In genomic region chr17:48336857-48337256, GRCm38 (mm10) we compare ENCODE assay signal across 9 mouse cellular contexts. TPM values are rescaled to one million over a fixed set of nuclear protein-coding genes. Genes with fewer than 3 reads are reported as not detected.
DNase-seq lines count a peak whose midpoint lies in the region; ATAC-seq and TF ChIP-seq lines count a peak whose summit lies in the region.
"Had no signal": no experiment of that assay in that cellular context is flagged by ENCODE, and none has a peak within 500 bp of the region (broad histone marks: within the 10 kb centered on the region; RNA-seq: fewer than 3 reads in every experiment).

No protein-coding gene starts in this region.

- no peaks in the 10 kb centered on the region for H3K9me3 ChIP-seq in E14TG2a.4 (ENCODE audit: low read length)
- H3K9me3 ChIP-seq in heart, embryonic 12.5 days (replicated peaks) = no peaks in the 10 kb centered on the region
- H3K9me3 ChIP-seq in lung, embryonic 14.5 days (ENCODE audit: low read depth, low read length) = no peaks in the 10 kb centered on the region
- H3K9me3 ChIP-seq: lung, embryonic 15.5 days had no signal

- peaks cover 2% of the 10 kb centered on the region; the same call in 1 of the 2 replicates for H3K27me3 ChIP-seq in E14TG2a.4 (ENCODE audit: insufficient read depth, low read length)
- no peaks in the 10 kb centered on the region for H3K27me3 ChIP-seq in heart, embryonic 12.5 days (replicated peaks)
- H3K27me3 ChIP-seq in lung, embryonic 14.5 days (ENCODE audit: insufficient read depth, low read length) = no peaks in the 10 kb centered on the region
- H3K27me3 ChIP-seq: lung, embryonic 15.5 days had no signal

- 2% methylated on average over 6 of the region's 6 CpGs for WGBS in heart, embryonic 12.5 days
- 2% methylated on average over 6 of the region's 6 CpGs for WGBS in lung, embryonic 14.5 days

- no peak overlapping the region for H3K4me2 ChIP-seq in heart, embryonic 12.5 days
- H3K4me2 ChIP-seq in lung, embryonic 14.5 days = no peak overlapping the region
- H3K4me2 ChIP-seq: lung, embryonic 15.5 days had no signal

- no peaks in the 10 kb centered on the region for H3K36me3 ChIP-seq in E14TG2a.4 (ENCODE audit: insufficient read depth, low read length)
- no peaks in the 10 kb centered on the region for H3K36me3 ChIP-seq in heart, embryonic 12.5 days
- H3K36me3 ChIP-seq in lung, embryonic 14.5 days (ENCODE audit: insufficient read depth) = no peaks in the 10 kb centered on the region
- H3K36me3 ChIP-seq: lung, embryonic 15.5 days had no signal

- 0 out of 2 replicates have a peak, but pooled peaks have one; percentile 73 for ATAC-seq in heart, embryonic 12.5 days (ENCODE audit: insufficient number of reproducible peaks, low FRiP score)
- 0 out of 2 replicates have a peak, but pooled peaks have one; percentile 66 for ATAC-seq in lung, embryonic 14.5 days (ENCODE audit: insufficient read depth)

- no peak overlapping the region for H3K4me3 ChIP-seq in E14TG2a.4 (replicated peaks; ENCODE audit: low read length)
- no peak overlapping the region for H3K4me3 ChIP-seq in heart, embryonic 12.5 days
- H3K4me3 ChIP-seq in lung, embryonic 14.5 days (ENCODE audit: low read depth, low read length) = no peak overlapping the region
- H3K4me3 ChIP-seq: lung, embryonic 15.5 days had no signal

- H3K9ac ChIP-seq in heart, embryonic 12.5 days = no peak overlapping the region
- no peak overlapping the region for H3K9ac ChIP-seq in lung, embryonic 14.5 days
- H3K9ac ChIP-seq: lung, embryonic 15.5 days had no signal

- DNase-seq in adrenal gland, adult (ENCODE audit: inconsistent age in 2 of 2, low spot score in 1 of 2) = peak; percentile 78 to 93
- DNase-seq in embryo, embryonic 10.5 days (ENCODE audit: low spot score) = peak; percentile 90
- DNase-seq in layer of hippocampus, adult 18-20 months (ENCODE audit: low spot score in 2 of 2) = peak; percentile 32 to 84
- peak; percentile 87 for DNase-seq in lung, embryonic 14.5 days
- DNase-seq in right cerebral cortex, postnatal 14 days = peak; percentile 92
- peak; percentile 76 for DNase-seq in urinary bladder, postnatal 25 days (ENCODE audit: low spot score)

- no peak overlapping the region for H3K27ac ChIP-seq in heart, embryonic 12.5 days (ENCODE audit: poor library complexity, severe bottlenecking)
- no peak overlapping the region for H3K27ac ChIP-seq in lung, embryonic 14.5 days (ENCODE audit: low read depth)
- H3K27ac ChIP-seq: lung, embryonic 15.5 days had no signal

- no peaks in the 10 kb centered on the region for H3K4me1 ChIP-seq in E14TG2a.4 (replicated peaks; ENCODE audit: low read depth, low read length)
- H3K4me1 ChIP-seq in heart, embryonic 12.5 days (replicated peaks) = 0 out of 2 replicates have a peak, but pooled peaks cover 4% of the 10 kb centered on the region
- no peaks in the 10 kb centered on the region for H3K4me1 ChIP-seq in lung, embryonic 14.5 days (ENCODE audit: insufficient read depth)
- H3K4me1 ChIP-seq: lung, embryonic 15.5 days had no signal

- TF ChIP-seq CTCF in E14TG2a.4 (conservative IDR thresholded peaks at IDR 0.05; ENCODE audit: low read length) = peak; percentile 72
- peak; percentile 82 for TF ChIP-seq CTCF in lung, embryonic 14.5 days (IDR thresholded peaks at IDR 0.05; ENCODE audit: low read depth)

RNA-seq across cellular contexts. Expression of gene Trem2, which starts 9.3 kb away (rescaled TPM):
- polyA plus RNA-seq in heart, embryonic 12.5 days (2016; fragmentation: Nextera tagmentation; extraction: Ambion mirVana) = 1.5 and 1.7 TPM in 2 replicates
- 10 to 100 TPM; 12.2 to 12.3 TPM for total RNA-seq in layer of hippocampus, adult 18-20 months (2021)
- polyA plus RNA-seq in lung, embryonic 14.5 days (2014; fragmentation: Nextera tagmentation; extraction: Ambion mirVana) = 6.2 and 6.5 TPM in 2 replicates

RNA-seq across cellular contexts. Expression of gene B430306N03Rik, which starts 20.9 kb away (rescaled TPM):
- polyA plus RNA-seq in heart, embryonic 12.5 days (2016; fragmentation: Nextera tagmentation; extraction: Ambion mirVana) = 0.13 and 0.15 TPM in 2 replicates
- under 1 TPM in 1 of 2 experiments, not detected in 1; 0.10 TPM for total RNA-seq in layer of hippocampus, adult 18-20 months (2021)
- 0.26 and 0.33 TPM in 2 replicates for polyA plus RNA-seq in lung, embryonic 14.5 days (2014; fragmentation: Nextera tagmentation; extraction: Ambion mirVana)

RNA-seq across cellular contexts. Expression of gene Treml1, which starts 22.9 kb away (rescaled TPM):
- 4.3 and 6.1 TPM in 2 replicates for polyA plus RNA-seq in heart, embryonic 12.5 days (2016; fragmentation: Nextera tagmentation; extraction: Ambion mirVana)
- under 1 TPM in 1 of 2 experiments, not detected in 1; 0.41 TPM for total RNA-seq in layer of hippocampus, adult 18-20 months (2021)
- 2.5 and 3.1 TPM in 2 replicates for polyA plus RNA-seq in lung, embryonic 14.5 days (2014; fragmentation: Nextera tagmentation; extraction: Ambion mirVana)

RNA-seq across cellular contexts. Expression of gene Treml2, which starts 37.6 kb away (rescaled TPM):
- polyA plus RNA-seq in heart, embryonic 12.5 days (2016; fragmentation: Nextera tagmentation; extraction: Ambion mirVana) = 0.82 and 0.97 TPM in 2 replicates
- total RNA-seq in layer of hippocampus, adult 18-20 months (2021) = under 1 TPM; 0.22 to 0.36 TPM
- 0.12 and 0.43 TPM in 2 replicates for polyA plus RNA-seq in lung, embryonic 14.5 days (2014; fragmentation: Nextera tagmentation; extraction: Ambion mirVana)
